Mouse (Mus musculus): ENCODE data around the gene Bnc2. TPM values are rescaled to one million over a fixed set of nuclear protein-coding genes. Genes with fewer than 3 reads are reported as not detected.

Bnc2 gene
- total RNA-seq, 2 experiments from 2014 or later, result 3.2 to 3.9 TPM

GRCm38 (mm10) chr4:84339172-84339571 is 335.9 kb downstream of the Bnc2 start:
- no peak for DNase-seq
- intact Hi-C loops (cut with DNase I), result no loop called here

DNA sequence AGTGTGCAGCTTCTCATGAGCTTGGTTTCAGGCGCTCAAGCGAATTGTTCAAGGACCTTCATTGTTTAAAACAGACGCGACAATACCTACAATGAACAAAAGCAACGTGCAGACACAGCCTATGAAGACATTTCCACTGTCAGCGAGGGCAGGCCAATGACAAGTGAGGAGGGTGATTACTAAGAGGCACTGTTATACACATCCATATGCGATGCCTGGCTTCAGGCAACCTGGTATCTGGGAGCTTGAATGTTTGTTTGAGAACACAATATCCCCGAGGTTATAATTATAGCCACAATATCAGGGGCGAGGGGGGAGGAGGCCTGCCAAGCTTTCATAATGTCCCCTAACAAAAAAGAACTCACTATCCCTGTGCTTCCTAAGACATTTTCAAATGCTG is 343.1 kb downstream of the Bnc2 start:
- no peak for DNase-seq
- intact Hi-C loops (cut with DNase I), result no loop called here

GRCm38 (mm10) chr4:84331450-84331849 is 343.6 kb downstream of the Bnc2 start:
- intact Hi-C loops (cut with DNase I), result no loop called here

DNA sequence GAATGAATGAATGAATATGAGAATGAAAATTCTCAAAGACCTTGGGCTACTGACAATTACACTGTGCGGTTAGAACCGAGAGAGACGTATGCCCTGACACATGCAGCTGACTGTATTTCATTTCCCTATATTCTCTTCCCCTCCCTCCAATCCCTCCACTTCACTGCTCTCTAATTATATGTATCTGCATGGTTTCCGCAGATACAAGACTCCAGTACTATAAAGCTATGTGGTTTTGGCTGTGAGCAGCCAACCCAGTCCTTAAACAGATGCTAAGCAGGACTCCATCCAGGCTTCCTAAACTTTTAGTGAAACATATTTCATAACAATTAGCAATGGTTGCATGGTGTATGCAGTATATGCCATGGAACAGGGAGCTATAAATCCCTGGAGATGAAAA is 344.6 kb downstream of the Bnc2 start:
- intact Hi-C loops (cut with DNase I), result no loop called here
- no peak for DNase-seq

More at GRCm38 (mm10) chr4:84331450-84331849, 343.6 kb downstream of the Bnc2 start:
- DNase-seq, result no peak

DNA sequence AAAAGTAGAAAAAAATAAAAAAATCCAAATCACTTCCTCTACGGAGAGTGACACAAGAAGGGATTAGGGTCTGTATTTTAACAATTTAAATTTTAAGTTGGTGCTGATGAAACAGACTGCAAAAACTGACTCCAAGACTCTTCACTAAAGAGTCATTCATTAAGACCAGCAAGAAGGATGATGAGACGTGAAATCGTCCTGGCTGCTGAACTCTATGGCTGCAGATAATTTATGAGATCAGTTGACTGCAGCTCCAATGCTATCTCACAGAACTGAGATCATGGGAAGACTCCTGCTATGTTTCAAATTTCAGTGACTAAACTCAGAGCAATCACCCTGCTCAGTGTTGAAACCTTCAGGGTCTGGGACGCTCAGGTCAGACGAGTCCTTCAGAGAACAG is 345.4 kb downstream of the Bnc2 start:
- intact Hi-C loops (cut with DNase I), result no loop called here
- DNase-seq, result no peak

GRCm38 (mm10) chr4:84324371-84324770 is 350.7 kb downstream of the Bnc2 start:
- no peak for DNase-seq
- intact Hi-C loops (cut with DNase I), result no loop called here

DNA sequence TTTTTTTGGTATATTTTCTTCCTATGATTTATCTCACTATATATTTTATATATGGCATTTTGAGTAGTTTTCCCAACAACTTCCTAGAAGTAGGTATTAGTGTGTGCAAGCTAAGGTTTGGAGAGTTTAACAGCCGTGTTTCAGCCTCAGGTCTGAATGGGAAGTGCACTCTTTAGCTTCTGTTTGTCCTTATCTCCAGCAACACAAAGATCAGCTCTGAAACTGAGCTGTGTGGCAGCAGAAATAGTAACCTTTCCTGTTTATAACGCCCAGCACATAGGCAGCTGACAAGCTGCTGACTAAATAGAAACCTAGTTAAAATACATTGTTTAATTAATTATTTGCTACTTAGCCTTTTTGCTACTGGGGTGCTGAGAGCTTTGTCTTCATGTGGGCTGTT is 353.5 kb downstream of the Bnc2 start:
- intact Hi-C loops (cut with DNase I), result no loop called here
- no peak for DNase-seq

- no peak for DNase-seq
- intact Hi-C loops (cut with DNase I), result no loop called here
Observed at GRCm38 (mm10) chr4:84317421-84317820, 357.7 kb downstream of the Bnc2 start.

DNA sequence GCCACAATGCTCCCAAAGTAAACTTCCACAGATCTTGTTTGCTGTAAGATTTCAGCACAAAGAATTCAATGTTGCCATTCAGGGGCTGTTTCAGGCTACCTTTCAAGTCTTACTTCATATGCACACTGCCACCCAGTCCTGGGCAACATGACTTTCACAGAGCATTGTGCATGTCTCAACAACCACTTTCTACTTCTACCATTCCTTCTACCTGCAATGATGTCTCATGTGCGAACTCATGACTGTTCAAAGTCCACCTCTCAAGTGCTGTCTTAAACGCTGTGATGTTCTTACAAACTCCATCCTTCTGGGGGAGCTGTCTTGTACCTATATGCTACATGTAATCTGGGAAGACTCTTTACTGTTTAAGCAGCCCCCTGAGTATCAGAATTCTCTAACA is 363.7 kb downstream of the Bnc2 start:
- intact Hi-C loops (cut with DNase I), result no loop called here
- DNase-seq, result no peak

GRCm38 (mm10) chr4:84310851-84311250 is 364.2 kb downstream of the Bnc2 start:
- intact Hi-C loops (cut with DNase I), result no loop called here
- DNase-seq, result no peak

GRCm38 (mm10) chr4:84308226-84308862 is 366.7 kb downstream of the Bnc2 start:
- intact Hi-C loops (cut with DNase I), result no loop called here
- no peak for DNase-seq

GRCm38 (mm10) chr4:84306928-84307606 is 368.0 kb downstream of the Bnc2 start:
- no peak for DNase-seq
- intact Hi-C loops (cut with DNase I), result no loop called here

DNA sequence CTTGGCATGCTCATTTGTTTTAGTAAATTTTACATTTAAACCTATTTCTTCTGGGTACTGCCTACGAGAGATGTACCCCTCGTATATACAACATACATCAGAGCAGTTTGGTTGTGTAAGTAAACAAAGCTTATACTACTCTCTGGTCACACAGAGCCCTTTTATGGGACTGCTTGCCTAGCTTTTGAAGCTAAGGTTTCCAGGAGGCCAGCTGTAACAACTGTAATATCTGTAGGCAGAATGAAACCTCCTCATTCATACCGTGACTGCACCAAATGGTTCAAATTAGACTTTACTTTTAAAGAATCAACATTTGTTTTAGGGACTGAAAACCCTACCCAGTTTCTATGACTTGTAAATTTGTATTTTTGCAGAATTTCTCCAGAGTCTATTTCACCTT is 372.1 kb downstream of the Bnc2 start:
- intact Hi-C loops (cut with DNase I), result no loop called here
- no peak for DNase-seq

DNA sequence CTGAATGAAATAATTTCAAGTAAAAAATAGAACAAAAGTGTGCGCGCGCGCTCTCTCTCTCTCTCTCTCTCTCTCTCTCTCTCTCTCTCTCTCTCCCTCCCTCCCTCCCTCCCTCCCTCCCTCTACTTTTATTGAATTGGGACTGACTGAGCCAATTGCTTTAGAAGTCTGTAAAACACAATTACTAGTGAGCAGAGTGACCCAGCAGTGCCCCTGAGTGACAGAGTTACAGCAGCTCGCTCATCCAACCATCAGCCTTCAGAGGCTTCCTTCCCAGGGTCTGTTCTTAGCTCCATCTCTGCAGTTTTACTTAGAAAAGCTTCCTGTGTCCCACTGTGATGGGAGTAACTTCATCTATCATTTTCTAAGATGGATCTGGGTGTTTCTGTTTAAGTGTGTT is 389.9 kb downstream of the Bnc2 start:
- DNase-seq, result no peak
- intact Hi-C loops (cut with DNase I), result no loop called here

GRCm38 (mm10) chr4:84282651-84283050 is 392.4 kb downstream of the Bnc2 start:
- intact Hi-C loops (cut with DNase I), result no loop called here
- DNase-seq, result no peak

DNA sequence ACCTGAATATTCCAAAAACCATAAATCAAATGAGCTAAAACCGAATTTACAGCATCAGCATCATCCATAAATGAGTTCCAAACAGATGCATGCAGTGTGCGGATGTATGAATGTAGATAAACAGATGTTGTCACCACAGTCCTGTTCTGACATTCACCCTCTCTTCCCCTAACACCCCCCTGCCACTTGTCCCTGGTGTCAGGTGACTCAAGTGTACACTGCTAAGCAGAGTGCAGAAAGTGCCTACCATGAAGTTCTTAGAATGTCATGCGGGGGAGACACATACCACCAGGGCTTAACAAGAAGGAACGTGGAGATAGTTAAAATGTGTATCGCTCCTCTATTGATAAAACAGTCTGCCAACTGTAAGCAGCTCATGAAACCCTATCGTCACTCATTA is 396.9 kb downstream of the Bnc2 start:
- intact Hi-C loops (cut with DNase I), result no loop called here
- DNase-seq, result no peak

- DNase-seq, result no peak
- intact Hi-C loops (cut with DNase I), result no loop called here
Observed at GRCm38 (mm10) chr4:84276081-84276480, 399.0 kb downstream of the Bnc2 start.

GRCm38 (mm10) chr4:84274158-84274557 is 400.9 kb downstream of the Bnc2 start:
- intact Hi-C loops (cut with DNase I), result no loop called here
- no peak for DNase-seq

- intact Hi-C loops (cut with DNase I), result no loop called here
- DNase-seq, result no peak
Observed at GRCm38 (mm10) chr4:84272867-84273266, 402.2 kb downstream of the Bnc2 start.

DNA sequence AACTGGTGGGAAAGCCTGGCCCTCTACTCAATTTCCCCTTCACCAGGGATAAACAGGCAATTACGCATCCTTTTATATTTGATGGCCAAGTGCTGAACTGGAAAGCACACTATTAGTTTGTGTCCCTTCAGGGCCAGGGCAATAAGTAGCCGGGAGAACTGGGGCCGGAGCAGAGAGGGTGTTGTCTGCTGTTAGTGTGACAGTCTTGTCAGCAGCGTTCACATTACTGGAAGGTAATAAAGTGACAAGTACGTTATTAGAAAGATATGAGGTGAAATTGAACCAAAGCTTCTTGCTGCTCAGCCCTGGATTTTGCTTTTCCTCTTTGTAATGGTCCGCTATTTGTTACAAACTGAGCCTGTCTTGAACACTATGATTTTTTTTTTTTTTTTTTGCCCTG is 405.2 kb downstream of the Bnc2 start:
- no peak for DNase-seq
- intact Hi-C loops (cut with DNase I), result no loop called here

DNA sequence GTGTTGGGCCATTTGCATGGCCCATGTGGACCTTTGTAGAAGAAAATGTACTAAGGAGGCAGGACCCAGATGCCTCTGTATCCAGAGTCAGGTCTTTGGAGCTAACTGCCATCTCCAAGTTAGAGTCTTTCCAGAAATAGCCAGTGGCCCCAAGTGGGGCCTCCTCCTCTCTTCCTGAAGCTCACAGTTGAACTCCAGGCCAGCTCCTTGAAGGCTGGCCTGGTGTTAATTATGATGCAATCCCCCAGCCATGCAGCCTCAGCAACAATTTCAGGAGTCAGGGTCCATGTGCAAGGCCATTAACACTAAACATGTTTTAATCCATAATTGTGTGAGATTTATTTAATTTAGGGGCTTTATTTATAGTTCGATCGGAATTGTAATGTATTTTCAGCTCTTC is 427.7 kb downstream of the Bnc2 start:
- no peak for DNase-seq

DNA sequence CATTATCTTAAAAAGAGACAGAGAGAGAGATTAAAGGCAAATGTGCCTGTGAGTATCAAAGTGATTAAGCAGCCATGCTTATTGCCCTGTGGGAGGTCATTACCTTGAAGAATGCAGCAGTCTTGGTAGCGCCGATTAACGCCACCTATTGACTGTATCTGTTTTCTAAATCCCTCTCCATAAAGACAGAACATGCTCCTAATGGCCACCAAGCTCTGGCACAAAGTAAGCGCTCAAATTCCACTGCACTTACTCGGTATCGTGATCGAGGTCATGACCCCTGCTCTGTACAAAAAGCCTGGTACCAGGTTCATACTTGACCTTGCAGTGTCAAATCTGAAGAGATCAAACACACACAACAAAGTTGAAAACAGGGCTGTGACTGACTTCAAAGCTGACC is 442.7 kb downstream of the Bnc2 start:
- DNase-seq, result no peak
- intact Hi-C loops (cut with DNase I), result no loop called here

More for the DNA sequence above, 427.7 kb downstream of the Bnc2 start:
- intact Hi-C loops (cut with DNase I), result no loop called here

DNA sequence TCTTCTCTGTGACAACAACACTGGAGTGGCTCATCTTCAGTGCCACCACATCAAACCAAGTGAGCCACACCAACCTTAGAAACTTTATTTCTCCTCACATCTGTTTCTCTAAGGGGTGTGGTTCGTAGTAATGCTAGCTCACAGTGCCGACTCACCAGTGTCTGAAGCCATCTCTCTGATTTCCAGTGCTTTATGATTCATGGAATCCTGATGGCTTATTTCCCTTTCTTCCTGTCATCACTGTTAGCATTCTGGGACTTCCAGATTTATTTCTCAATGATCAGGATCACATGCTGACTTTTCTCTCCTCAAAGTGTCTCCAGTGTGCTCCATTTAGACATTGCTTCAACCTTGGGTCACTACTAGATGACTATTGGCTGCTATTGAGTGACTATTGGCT is 443.8 kb downstream of the Bnc2 start:
- intact Hi-C loops (cut with DNase I), result no loop called here
- no peak for DNase-seq
